In genomic region chr1:194109172-194110071, GRCm38 (mm10) we compare ENCODE assay signal across 17 mouse cellular contexts.
DNase-seq lines count a peak whose midpoint lies in the region; ATAC-seq and TF ChIP-seq lines count a peak whose summit lies in the region.
"Had no signal": no experiment of that assay in that cellular context is flagged by ENCODE, and none has a peak within 500 bp of the region (broad histone marks: within the 10 kb centered on the region; RNA-seq: fewer than 3 reads in every experiment).

No protein-coding gene starts in this region.

- ATAC-seq in embryonic facial prominence, embryonic 11.5 days (replicated peaks; ENCODE audit: insufficient number of reproducible peaks, low FRiP score, low TSS enrichment, low read depth), result 0 out of 2 replicates have a peak, but pooled peaks have one; percentile 56
- 0 out of 2 replicates have a peak, but pooled peaks have one; percentile 24 for ATAC-seq in neural tube, embryonic 14.5 days (ENCODE audit: low read depth)
- ATAC-seq: forebrain, embryonic 16.5 days; intestine, embryonic 15.5 days had no signal

- H3K9ac ChIP-seq in embryonic facial prominence, embryonic 11.5 days (replicated peaks; ENCODE audit: low read length), result no peak overlapping the region
- H3K9ac ChIP-seq in neural tube, embryonic 14.5 days (replicated peaks; ENCODE audit: low read depth, low read length), result no peak overlapping the region
- H3K9ac ChIP-seq: embryonic facial prominence, embryonic 13.5 days; intestine, embryonic 15.5 days; liver, embryonic 15.5 days; stomach, embryonic 15.5 days had no signal

- DNase-seq in kidney, adult 2 months, result peak; percentile 8
- DNase-seq in kidney, adult 8-10 months, result no peak
- DNase-seq in embryonic facial prominence, embryonic 11.5 days (ENCODE audit: low spot score), result peak; percentile 19
- DNase-seq in kidney, postnatal 14 days, result peak; percentile 4
- no peak for DNase-seq in heart, postnatal 4 days
- DNase-seq in right cerebral cortex, postnatal 36 days (ENCODE audit: low spot score in 2 of 2), result no peak
- no peak for DNase-seq in layer of hippocampus, adult 8-10 months (ENCODE audit: low spot score in 2 of 2)
- DNase-seq: cerebellum, adult 2 months; gastrocnemius, postnatal 36 days; thymus, postnatal 36 days had no signal

- TF ChIP-seq CTCF in kidney, adult 2 months (conservative IDR thresholded peaks at IDR 0.05; ENCODE audit: insufficient read depth, insufficient read length, low read depth, low read length), result no peak

- no peak for TF ChIP-seq POLR2A in kidney, adult 2 months (IDR thresholded peaks at IDR 0.05; ENCODE audit: low read depth, low read length)

- WGBS in kidney, adult 2 months, result 39% methylated on average over 5 of the region's 5 CpGs
- 34% methylated on average over 5 of the region's 5 CpGs for WGBS in embryonic facial prominence, embryonic 11.5 days
- 41% methylated on average over 5 of the region's 5 CpGs for WGBS in neural tube, embryonic 14.5 days

- no peaks in the 10 kb centered on the region for H3K27me3 ChIP-seq in kidney, adult 2 months (replicated peaks; ENCODE audit: control insufficient read depth, insufficient read depth, low read length)
- H3K27me3 ChIP-seq in embryonic facial prominence, embryonic 11.5 days (ENCODE audit: control insufficient read depth, insufficient read depth, low read length), result no peaks in the 10 kb centered on the region
- H3K27me3 ChIP-seq in neural tube, embryonic 14.5 days (ENCODE audit: control insufficient read depth, insufficient read depth, low read length), result no peaks in the 10 kb centered on the region
- H3K27me3 ChIP-seq: embryonic facial prominence, embryonic 13.5 days; intestine, embryonic 15.5 days; liver, embryonic 15.5 days; stomach, embryonic 15.5 days had no signal

- no peak overlapping the region for H3K27ac ChIP-seq in kidney, adult 2 months (ENCODE audit: insufficient read depth, low read depth, low read length)
- no peak overlapping the region for H3K27ac ChIP-seq in embryonic facial prominence, embryonic 11.5 days (replicated peaks; ENCODE audit: low read depth, low read length)
- H3K27ac ChIP-seq in neural tube, embryonic 14.5 days (ENCODE audit: low read depth, low read length), result 0 out of 2 replicates have a peak overlapping the region, but pooled peaks have one; percentile 18
- H3K27ac ChIP-seq: embryonic facial prominence, embryonic 13.5 days; intestine, embryonic 15.5 days; liver, embryonic 15.5 days; macrophage; stomach, embryonic 15.5 days had no signal

- no peaks in the 10 kb centered on the region for H3K36me3 ChIP-seq in kidney, adult 2 months (ENCODE audit: control insufficient read depth, insufficient read depth, low read length)
- H3K36me3 ChIP-seq in embryonic facial prominence, embryonic 11.5 days (replicated peaks; ENCODE audit: control insufficient read depth, insufficient read depth, low read depth, low read length), result no peaks in the 10 kb centered on the region
- no peaks in the 10 kb centered on the region for H3K36me3 ChIP-seq in neural tube, embryonic 14.5 days (ENCODE audit: control insufficient read depth, insufficient read depth, low read length)
- H3K36me3 ChIP-seq: embryonic facial prominence, embryonic 13.5 days; intestine, embryonic 15.5 days; liver, embryonic 15.5 days; stomach, embryonic 15.5 days had no signal

- H3K4me1 ChIP-seq in kidney, adult 2 months (ENCODE audit: control insufficient read depth, insufficient read depth, low read length), result no peaks in the 10 kb centered on the region
- H3K4me1 ChIP-seq in embryonic facial prominence, embryonic 11.5 days (ENCODE audit: control insufficient read depth, insufficient read depth, low read length), result no peaks in the 10 kb centered on the region
- 0 out of 2 replicates have a peak, but pooled peaks cover 4% of the 10 kb centered on the region for H3K4me1 ChIP-seq in neural tube, embryonic 14.5 days (ENCODE audit: control insufficient read depth, insufficient read depth, low read length)
- H3K4me1 ChIP-seq: intestine, embryonic 15.5 days; liver, embryonic 15.5 days; stomach, embryonic 15.5 days had no signal

- H3K4me2 ChIP-seq in embryonic facial prominence, embryonic 11.5 days (ENCODE audit: low read depth, low read length), result no peak overlapping the region
- no peak overlapping the region for H3K4me2 ChIP-seq in neural tube, embryonic 14.5 days (ENCODE audit: low read depth, low read length)
- H3K4me2 ChIP-seq: embryonic facial prominence, embryonic 13.5 days; intestine, embryonic 15.5 days; liver, embryonic 15.5 days; stomach, embryonic 15.5 days had no signal

- no peaks in the 10 kb centered on the region for H3K9me3 ChIP-seq in embryonic facial prominence, embryonic 11.5 days (replicated peaks; ENCODE audit: control insufficient read depth, low read length)
- no peaks in the 10 kb centered on the region for H3K9me3 ChIP-seq in neural tube, embryonic 14.5 days (ENCODE audit: control insufficient read depth, low read length)
- H3K9me3 ChIP-seq: embryonic facial prominence, embryonic 13.5 days; intestine, embryonic 15.5 days; liver, embryonic 15.5 days; stomach, embryonic 15.5 days had no signal

- no peak overlapping the region for H3K4me3 ChIP-seq in kidney, adult 2 months (ENCODE audit: insufficient read depth, low read depth, low read length)
- H3K4me3 ChIP-seq in embryonic facial prominence, embryonic 11.5 days (ENCODE audit: low read depth, low read length), result no peak overlapping the region
- no peak overlapping the region for H3K4me3 ChIP-seq in neural tube, embryonic 14.5 days (ENCODE audit: low read depth, low read length)
- H3K4me3 ChIP-seq: embryonic facial prominence, embryonic 13.5 days; intestine, embryonic 15.5 days; liver, embryonic 15.5 days; stomach, embryonic 15.5 days had no signal

Comparison
In these comparisons a context has a peak if more than half of its experiments do, and no peak if none do; other contexts are left out.
1. DNase-seq: peak in kidney, adult 2 months (single experiment), embryonic facial prominence, embryonic 11.5 days (single experiment) and kidney, postnatal 14 days (single experiment); none in kidney, adult 8-10 months (0 of 2), heart, postnatal 4 days (single experiment), right cerebral cortex, postnatal 36 days (0 of 2) and layer of hippocampus, adult 8-10 months (0 of 2).